17 mouse cellular contexts compared by ENCODE assay signal in genomic region chrX:109811824-109812223, GRCm38 (mm10).
"Had no signal": no experiment of that assay in that cellular context is flagged by ENCODE, and none has a peak within 500 bp of the region (broad histone marks: within the 10 kb centered on the region; RNA-seq: fewer than 3 reads in every experiment).

No protein-coding gene starts in this region.

- H3K27me3 ChIP-seq: neural tube, embryonic 12.5 days; neural tube, embryonic 13.5 days; neural tube, embryonic 15.5 days; stomach, embryonic 15.5 days had no signal

- H3K4me1 ChIP-seq: neural tube, embryonic 12.5 days; neural tube, embryonic 13.5 days; neural tube, embryonic 15.5 days; stomach, embryonic 15.5 days had no signal

- DNase-seq: retina, postnatal 1 day; right cerebral cortex, adult 18-20 months; right cerebral cortex, postnatal 14 days; right cerebral cortex, postnatal 25 days; right cerebral cortex, postnatal 4 days; spleen, adult 18-20 months; thymus, adult 18-20 months; thymus, adult 2 months; thymus, postnatal 14 days; thymus, postnatal 25 days; thymus, postnatal 36 days; thymus, postnatal 4 days had no signal

- H3K9me3 ChIP-seq: neural tube, embryonic 12.5 days; neural tube, embryonic 13.5 days; neural tube, embryonic 15.5 days; stomach, embryonic 15.5 days had no signal

- H3K4me3 ChIP-seq: neural tube, embryonic 12.5 days; neural tube, embryonic 13.5 days; neural tube, embryonic 15.5 days; stomach, embryonic 15.5 days had no signal

- H3K9ac ChIP-seq: neural tube, embryonic 12.5 days; neural tube, embryonic 13.5 days; neural tube, embryonic 15.5 days; stomach, embryonic 15.5 days had no signal

- H3K27ac ChIP-seq: neural tube, embryonic 12.5 days; neural tube, embryonic 13.5 days; neural tube, embryonic 15.5 days; stomach, embryonic 15.5 days; stomach, postnatal 0 days had no signal

- H3K36me3 ChIP-seq: neural tube, embryonic 12.5 days; neural tube, embryonic 13.5 days; neural tube, embryonic 15.5 days; stomach, embryonic 15.5 days had no signal
